Mouse (Mus musculus): ENCODE data around the gene Ppil3.

DNA sequence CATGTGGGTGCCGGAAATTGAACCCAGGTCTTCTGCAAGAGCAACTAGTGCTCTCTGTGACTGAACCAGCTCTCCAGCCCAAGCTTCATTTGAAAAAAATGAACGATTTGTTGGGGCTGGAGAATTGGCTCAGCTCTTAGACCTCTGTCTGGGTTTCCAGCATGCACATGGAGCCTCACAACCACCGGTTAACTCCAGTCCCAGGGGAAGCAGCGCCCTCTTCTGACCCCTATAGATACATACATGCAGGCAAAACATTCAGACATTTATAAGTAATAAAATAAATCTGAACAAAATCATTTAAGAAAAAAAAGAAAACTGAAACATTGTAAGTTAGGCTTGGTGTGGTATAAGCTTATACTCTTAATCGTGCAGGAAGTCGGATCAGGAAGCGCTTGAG is 3.1 kb upstream of the Ppil3 start:
- TF ChIP-seq POLR2A (IDR thresholded peaks at IDR 0.05; ENCODE audit: insufficient read depth, low read length) (no peak), CTCF (IDR thresholded peaks at IDR 0.05; ENCODE audit: low read depth, low read length) (peak; percentile 37), EP300 (IDR thresholded peaks at IDR 0.05; ENCODE audit: insufficient read depth, low read depth, low read length) (no peak)

Data from ES-Bruce4 (cell line).